Mouse (Mus musculus) mesoderm, embryonic 11.5 days (tissue): Measurements from ENCODE around the gene Pfdn5.
"Not testable (repeated sequence)": the region's sequence is repeated elsewhere in the genome, so short reads cannot be mapped to it uniquely, and the experiment has no call there.

Source experiments
- DNase-seq: peaks from one replicate; pipeline ENCODE4 v3.0.0-alpha.2; 2012; ENCODE audit warnings: low read depth, low spot score

Gene Pfdn5

GRCm38 (mm10) chr15:102335254-102335653 is 9.3 kb downstream of the Pfdn5 start:
- no peak for DNase-seq

GRCm38 (mm10) chr15:102335925-102336324 is 10.0 kb downstream of the Pfdn5 start:
- DNase-seq = not testable (repeated sequence)

- DNase-seq = no peak
Observed at GRCm38 (mm10) chr15:102336946-102337345, 11.0 kb downstream of the Pfdn5 start.

- no peak for DNase-seq
Observed at GRCm38 (mm10) chr15:102339612-102340011, 13.7 kb downstream of the Pfdn5 start.

- peak; percentile 65 for DNase-seq
Observed at GRCm38 (mm10) chr15:102341580-102341979, 15.7 kb downstream of the Pfdn5 start.

- no peak for DNase-seq
Observed at GRCm38 (mm10) chr15:102344490-102344889, 18.6 kb downstream of the Pfdn5 start.

GRCm38 (mm10) chr15:102346444-102346843 is 20.5 kb downstream of the Pfdn5 start:
- DNase-seq = no peak

- DNase-seq = peak; percentile 97
Observed at GRCm38 (mm10) chr15:102350138-102350941, 24.4 kb downstream of the Pfdn5 start, which contains the start of gene Aaas. Gene Aaas, minus strand, starts transcription at chr15:102350771.

GRCm38 (mm10) chr15:102350942-102351291 is 25.0 kb downstream of the Pfdn5 start:
- DNase-seq = peak; percentile 37

GRCm38 (mm10) chr15:102352177-102352576 is 26.3 kb downstream of the Pfdn5 start:
- DNase-seq = no peak

- no peak for DNase-seq
Observed at GRCm38 (mm10) chr15:102353986-102354385, 28.1 kb downstream of the Pfdn5 start.

- peak; percentile 59 for DNase-seq
Observed at GRCm38 (mm10) chr15:102355134-102355870, 29.4 kb downstream of the Pfdn5 start.

- DNase-seq = peak; percentile 81
Observed at GRCm38 (mm10) chr15:102355871-102356441, 30.0 kb downstream of the Pfdn5 start.

GRCm38 (mm10) chr15:102356501-102357325 is 30.8 kb downstream of the Pfdn5 start:
- peak; percentile 44 for DNase-seq

- DNase-seq = peak; percentile 65
Observed at GRCm38 (mm10) chr15:102358126-102358525, 32.2 kb downstream of the Pfdn5 start.

- no peak for DNase-seq
Observed at GRCm38 (mm10) chr15:102358834-102359233, 32.9 kb downstream of the Pfdn5 start.

- no peak for DNase-seq
Observed at GRCm38 (mm10) chr15:102362648-102363047, 36.7 kb downstream of the Pfdn5 start.

GRCm38 (mm10) chr15:102364678-102365077 is 38.8 kb downstream of the Pfdn5 start:
- DNase-seq = no peak

GRCm38 (mm10) chr15:102366238-102366637 is 40.3 kb downstream of the Pfdn5 start:
- no peak for DNase-seq

GRCm38 (mm10) chr15:102366733-102367344 is 40.9 kb downstream of the Pfdn5 start, which contains the start of gene Sp7:
Gene Sp7, minus strand, starts transcription at chr15:102367182.
- DNase-seq = no peak

GRCm38 (mm10) chr15:102369972-102370371 is 44.1 kb downstream of the Pfdn5 start:
- DNase-seq = no peak
